Mouse (Mus musculus) small intestine, adult 2 months (tissue): ENCODE data around the gene Sema5a. TPM values are rescaled to one million over a fixed set of nuclear protein-coding genes. Genes with fewer than 3 reads are reported as not detected.

ENCODE experiments used
- H3K27ac ChIP-seq: fragments of 200-500 bp; 2 replicates; pipeline ENCODE4 v1.5.1; 2012; ENCODE audit warnings: low read depth, low read length, control low read depth, inconsistent platforms; ENCODE audit not compliant: insufficient read depth
- H3K27me3 ChIP-seq: fragments of 200-500 bp; 2 replicates; pipeline ENCODE4 v1.6.1; 2012; ENCODE audit warnings: mild to moderate bottlenecking, moderate library complexity, low read length, inconsistent platforms; ENCODE audit not compliant: control insufficient read depth, insufficient read depth
- H3K36me3 ChIP-seq: fragments of 200-500 bp; 2 replicates; pipeline ENCODE4 v1.6.1; 2012; ENCODE audit warnings: mild to moderate bottlenecking, low read length, control low read depth, inconsistent platforms; ENCODE audit not compliant: control insufficient read depth, insufficient read depth
- H3K4me1 ChIP-seq: fragments of 200-500 bp; 2 replicates; pipeline ENCODE4 v1.6.1; 2012; ENCODE audit warnings: low read length, inconsistent platforms, mixed read lengths; ENCODE audit not compliant: control insufficient read depth, insufficient read depth, insufficient read length
- H3K4me3 ChIP-seq: fragments of 200-500 bp; 2 replicates; pipeline ENCODE4 v1.5.1; 2012; ENCODE audit warnings: low read depth, mild to moderate bottlenecking, control low read depth, inconsistent platforms, low read length, moderate library complexity
- CTCF ChIP-seq: fragments of 200-500 bp; IDR thresholded peaks from 2 replicates; pipeline ENCODE4 v1.5.1; 2012; ENCODE audit warnings: low read depth, mild to moderate bottlenecking, control low read depth, inconsistent platforms, low read length, moderate library complexity, mixed read lengths; ENCODE audit not compliant: insufficient replicate concordance, insufficient read length; ENCODE audit errors: extremely low read depth
- POLR2A ChIP-seq: fragments of 200-500 bp; IDR thresholded peaks from 2 replicates; pipeline ENCODE4 v1.6.1; 2012; ENCODE audit warnings: low read depth, mild to moderate bottlenecking, control low read depth, inconsistent platforms, low read length, moderate library complexity
- WGBS: fragments of 180-500 bp; shearing (Covaris S2); methylation state at CpG from one replicate; pipeline ENCODE4 v1.1.7; 2018; 5-methylcytosine and 5-hydroxymethylcytosine counted together
- polyA plus RNA-seq: library from polyadenylated mRNA; depleted of rRNA; stranded (reverse); fragments of >200 nt; gene quantifications from 2 replicates; pipeline ENCODE4 v1.2.3, GENCODE M21; 2012

Sema5a gene
- polyA plus RNA-seq, 1 experiment: 18.7 TPM

GRCm38 (mm10) chr15:32514877-32515276 is 270.3 kb downstream of the Sema5a start:
- Histone ChIP-seq H3K36me3 (no peaks in the 10 kb centered on the region), H3K4me1 (no peaks in the 10 kb centered on the region), H3K27ac (no peak overlapping the region), H3K27me3 (no peaks in the 10 kb centered on the region), H3K4me3 (no peak overlapping the region)
- TF ChIP-seq POLR2A (no peak), CTCF (no peak)
- WGBS: 37% methylated on average over 1 of the region's 1 CpGs

- 92% methylated on average over 2 of the region's 2 CpGs for WGBS
- Histone ChIP-seq H3K27me3 (no peaks in the 10 kb centered on the region), H3K36me3 (no peaks in the 10 kb centered on the region), H3K4me3 (no peak overlapping the region), H3K4me1 (no peaks in the 10 kb centered on the region), H3K27ac (no peak overlapping the region)
- TF ChIP-seq CTCF (no peak), POLR2A (no peak)
Measured at GRCm38 (mm10) chr15:32517954-32518353, 273.3 kb downstream of the Sema5a start.

DNA sequence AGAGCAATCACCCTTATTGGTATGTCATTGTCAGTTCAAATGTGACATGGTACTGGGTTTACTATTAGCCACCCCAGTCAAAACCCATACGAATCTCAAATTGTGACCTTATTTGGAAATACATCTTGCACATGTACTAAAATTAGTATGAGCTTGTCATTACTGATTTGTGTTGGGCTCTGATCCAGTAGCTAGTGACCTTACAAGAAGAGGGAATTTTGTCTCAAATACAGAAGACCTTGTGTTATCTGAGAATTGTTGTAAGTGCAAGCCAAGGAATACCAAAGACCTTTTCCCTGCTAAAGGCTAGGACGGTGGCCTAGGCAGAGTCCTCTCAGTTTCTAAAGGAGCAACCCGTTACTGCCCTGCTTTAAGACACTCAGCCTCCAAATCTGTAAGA is 287.9 kb downstream of the Sema5a start:
- H3K27ac ChIP-seq: no peak overlapping the region

DNA sequence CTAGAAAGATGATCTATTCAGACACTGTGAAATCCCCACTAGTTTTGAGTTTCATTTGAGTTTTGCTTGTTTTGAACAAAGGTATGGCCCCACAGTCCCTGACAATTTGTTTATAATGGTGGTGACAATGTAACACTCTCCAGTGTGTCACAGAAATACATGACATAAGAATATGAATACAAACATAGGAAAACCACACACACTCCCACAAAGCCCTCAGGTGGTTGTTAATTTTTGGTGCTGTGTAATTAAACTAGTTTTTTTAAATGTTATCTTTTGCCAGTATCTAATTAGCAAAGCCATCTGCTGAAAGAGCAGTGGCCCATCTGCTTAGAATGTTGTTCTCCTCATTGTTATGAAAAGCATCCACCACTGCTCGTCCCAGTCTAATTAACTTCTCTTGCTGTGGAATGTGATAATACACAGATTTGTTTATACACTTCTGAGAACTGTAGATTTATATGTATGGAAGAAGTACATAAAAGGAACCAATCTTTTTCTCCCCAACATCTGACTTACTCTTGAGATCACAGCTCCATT is 289.0 kb downstream of the Sema5a start:
- 0 out of 2 replicates have a peak, but pooled peaks cover 1% of the 10 kb centered on the region for H3K36me3 ChIP-seq
- 72% methylated on average over 1 of the region's 1 CpGs for WGBS
- H3K27ac ChIP-seq: no peak overlapping the region
- no peak overlapping the region for H3K4me3 ChIP-seq
- TF ChIP-seq POLR2A (no peak), CTCF (no peak)
- H3K27me3 ChIP-seq: no peaks in the 10 kb centered on the region
- H3K4me1 ChIP-seq: no peaks in the 10 kb centered on the region

More for the DNA sequence above, 287.9 kb downstream of the Sema5a start:
- WGBS: 84% methylated on average over 3 of the region's 3 CpGs
- Histone ChIP-seq H3K4me1 (no peaks in the 10 kb centered on the region), H3K4me3 (no peak overlapping the region), H3K27me3 (no peaks in the 10 kb centered on the region), H3K36me3 (no peaks in the 10 kb centered on the region)
- TF ChIP-seq POLR2A: no peak
- TF ChIP-seq CTCF: no peak

DNA sequence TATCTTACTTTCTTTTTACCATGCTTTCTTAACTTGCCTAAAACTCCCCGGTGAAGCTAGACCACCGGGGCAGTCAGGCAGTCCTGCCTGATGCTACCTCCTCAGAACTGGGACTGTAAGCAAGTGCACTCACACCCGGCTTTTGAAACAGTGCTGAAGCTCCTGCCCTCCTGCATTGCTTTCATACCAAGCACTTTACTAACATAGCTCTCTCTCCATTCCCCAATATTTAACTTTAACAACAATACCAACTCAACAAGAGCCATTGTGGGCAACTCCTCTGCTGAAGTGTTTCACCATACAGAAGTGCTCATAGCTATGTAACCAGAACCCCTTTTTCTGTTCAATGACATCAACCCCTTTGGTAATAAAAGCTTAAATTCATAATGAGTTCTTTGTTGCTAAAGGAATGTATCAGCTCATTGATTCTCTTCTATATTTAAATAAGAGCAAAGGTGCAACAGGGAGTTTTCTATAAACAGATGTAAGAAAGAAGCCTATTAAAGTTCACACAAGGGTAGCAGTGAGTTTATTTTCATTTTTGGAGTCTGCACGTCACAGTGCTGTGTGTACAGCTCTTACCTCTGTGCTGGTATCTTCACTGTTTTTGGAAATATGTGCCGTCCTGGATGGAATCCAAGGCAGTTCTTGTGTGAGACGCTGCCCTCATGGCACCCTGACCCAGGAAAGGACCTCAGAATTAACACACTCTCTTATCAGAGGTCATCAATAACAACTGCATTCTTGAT is 292.3 kb downstream of the Sema5a start:
- Histone ChIP-seq H3K4me3 (no peak overlapping the region), H3K4me1 (no peaks in the 10 kb centered on the region), H3K27me3 (no peaks in the 10 kb centered on the region), H3K27ac (no peak overlapping the region), H3K36me3 (peaks cover 1% of the 10 kb centered on the region; the same call in 1 of the 2 replicates)
- no peak for TF ChIP-seq POLR2A
- no peak for TF ChIP-seq CTCF
- WGBS: 78% methylated on average over 6 of the region's 6 CpGs

DNA sequence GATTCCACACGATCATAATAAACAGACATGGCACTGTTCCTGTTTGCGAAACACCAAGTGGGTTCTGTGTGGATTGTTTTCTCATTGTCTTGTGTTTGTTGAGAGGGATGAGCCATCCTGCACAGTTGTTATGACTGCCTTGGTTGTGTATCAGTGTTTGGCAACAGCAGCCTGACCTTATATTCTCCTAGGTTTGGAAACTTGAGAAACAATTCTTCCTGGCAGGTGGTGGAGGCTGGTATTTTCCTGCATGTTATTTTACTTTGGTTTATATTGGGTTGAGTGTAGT is 292.8 kb downstream of the Sema5a start:
- no peak overlapping the region for H3K4me3 ChIP-seq
- TF ChIP-seq CTCF: no peak
- no peak overlapping the region for H3K27ac ChIP-seq
- H3K27me3 ChIP-seq: no peaks in the 10 kb centered on the region
- WGBS: 63% methylated on average over 2 of the region's 2 CpGs
- no peaks in the 10 kb centered on the region for H3K4me1 ChIP-seq
- H3K36me3 ChIP-seq: peaks cover 1% of the 10 kb centered on the region; the same call in 1 of the 2 replicates

GRCm38 (mm10) chr15:32538092-32538491 is 293.5 kb downstream of the Sema5a start:
- H3K27me3 ChIP-seq: no peaks in the 10 kb centered on the region
- H3K27ac ChIP-seq: no peak overlapping the region
- 77% methylated on average over 3 of the region's 3 CpGs for WGBS
- H3K36me3 ChIP-seq: peaks cover 1% of the 10 kb centered on the region; the same call in 1 of the 2 replicates
- no peaks in the 10 kb centered on the region for H3K4me1 ChIP-seq
- no peak overlapping the region for H3K4me3 ChIP-seq
- TF ChIP-seq CTCF: no peak
- no peak for TF ChIP-seq POLR2A
